Comparison of ENCODE assay signal across 24 mouse cellular contexts in the genomic region with DNA sequence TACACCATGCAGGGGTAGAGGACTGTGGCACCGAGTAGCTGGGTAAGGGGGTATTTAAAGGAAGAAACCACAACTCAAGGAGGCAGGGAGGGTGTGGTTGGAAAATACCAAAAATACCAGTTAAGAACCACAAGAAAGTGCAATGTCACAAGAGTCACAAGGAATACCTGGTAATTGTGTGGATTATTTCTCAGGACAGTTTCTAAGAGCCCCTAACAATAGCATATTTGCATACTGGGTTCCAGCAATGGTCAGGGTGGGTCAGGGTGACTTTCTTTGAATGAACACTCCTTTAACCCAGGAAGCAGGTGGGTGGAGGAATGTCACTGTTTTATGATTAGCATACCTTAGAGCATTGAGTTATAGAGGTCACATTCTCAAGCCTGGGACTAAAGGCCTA.
DNase-seq lines count a peak whose midpoint lies in the region; TF ChIP-seq lines count a peak whose summit lies in the region.
"Had no signal": no experiment of that assay in that cellular context is flagged by ENCODE, and none has a peak within 500 bp of the region (broad histone marks: within the 10 kb centered on the region; RNA-seq: fewer than 3 reads in every experiment).

No protein-coding gene starts in this region.

- no peak for DNase-seq in ES-E14 (ENCODE audit: low read depth, low spot score)
- peak; percentile 82 for DNase-seq in ZHBTc4 (ENCODE audit: low read depth, low spot score)
- DNase-seq in heart, postnatal 4 days = no peak
- no peak for DNase-seq in kidney, postnatal 10 days
- DNase-seq: adrenal gland, adult 2 months; adrenal gland, postnatal 10 days; adrenal gland, postnatal 25 days; B cell, adult 2 months; cerebellum, adult 11 months; cerebellum, adult 18-20 months; cerebellum, adult 8-10 months; cerebellum, adult 9-11 months; cerebellum, postnatal 14 days; cerebellum, postnatal 36 days; embryo, embryonic 11 days; forebrain, postnatal 0 days had no signal

- no peak for TF ChIP-seq EP300 in ES-Bruce4 (IDR thresholded peaks at IDR 0.05; ENCODE audit: insufficient read depth, low read depth, low read length)

- in situ Hi-C loops in ES-E14 (cut with MboI; ENCODE audit: low sequenced_read_pairs in 2 of 2, unreplicated experiment in 2 of 2) = no loop called here

- H3K4me3 ChIP-seq in ES-Bruce4 (ENCODE audit: low read depth, low read length) = no peak overlapping the region
- no peak overlapping the region for H3K4me3 ChIP-seq in ES-E14 (ENCODE audit: insufficient read depth in 1 of 2, low read depth in 1 of 2, low read length in 2 of 2, poor library complexity in 1 of 2, severe bottlenecking in 1 of 2)
- H3K4me3 ChIP-seq: embryonic facial prominence, embryonic 13.5 days; embryonic facial prominence, embryonic 15.5 days; erythroblast, embryonic 14.5 days; forebrain, embryonic 10.5 days; forebrain, embryonic 13.5 days; forebrain, embryonic 15.5 days had no signal

- H3K27me3 ChIP-seq in ES-Bruce4 (ENCODE audit: control insufficient read depth, insufficient read depth, low read length, poor library complexity, severe bottlenecking) = no peaks in the 10 kb centered on the region
- H3K27me3 ChIP-seq: CH12.LX; embryonic facial prominence, embryonic 13.5 days; embryonic facial prominence, embryonic 15.5 days; forebrain, embryonic 13.5 days; forebrain, embryonic 15.5 days had no signal

- H3K27ac ChIP-seq in ES-Bruce4 (ENCODE audit: insufficient read depth, low read length) (peak overlapping the region; percentile 65; the same call in 1 of the 2 replicates), ES-E14 (ENCODE audit: insufficient read depth, low read depth, low read length, poor library complexity, severe bottlenecking) (peak overlapping the region; percentile 82)
- H3K27ac ChIP-seq: embryonic facial prominence, embryonic 13.5 days; embryonic facial prominence, embryonic 15.5 days; forebrain, embryonic 10.5 days; forebrain, embryonic 13.5 days; forebrain, embryonic 15.5 days had no signal

- no peak for TF ChIP-seq POLR2A in ES-Bruce4 (IDR thresholded peaks at IDR 0.05; ENCODE audit: insufficient read depth, low read length)

- H3K4me1 ChIP-seq in ES-Bruce4 (ENCODE audit: control insufficient read depth, insufficient read depth, low read length) (no peaks in the 10 kb centered on the region), ES-E14 (ENCODE audit: control insufficient read depth in 2 of 2, insufficient read depth in 2 of 2, low read length in 2 of 2, poor library complexity in 1 of 2) (peaks cover 0 to 7% of the 10 kb centered on the region in 2 experiments; a peak in 1 of 4 replicates)
- H3K4me1 ChIP-seq: embryonic facial prominence, embryonic 13.5 days; embryonic facial prominence, embryonic 15.5 days; forebrain, embryonic 10.5 days; forebrain, embryonic 13.5 days; forebrain, embryonic 15.5 days had no signal

- TF ChIP-seq CTCF in ES-Bruce4 (IDR thresholded peaks at IDR 0.05; ENCODE audit: low read depth, low read length) = no peak

- no peaks in the 10 kb centered on the region for H3K36me3 ChIP-seq in ES-Bruce4 (ENCODE audit: control insufficient read depth, insufficient read depth, low read length, poor library complexity, severe bottlenecking)
- H3K36me3 ChIP-seq in ES-E14 (ENCODE audit: control insufficient read depth, insufficient read depth, low read length, poor library complexity, severe bottlenecking) = no peaks in the 10 kb centered on the region
- H3K36me3 ChIP-seq: embryonic facial prominence, embryonic 13.5 days; embryonic facial prominence, embryonic 15.5 days; forebrain, embryonic 10.5 days; forebrain, embryonic 15.5 days had no signal

- H3K9me3 ChIP-seq in ES-Bruce4 (replicated peaks; ENCODE audit: control insufficient read depth, insufficient read depth, low read length, poor library complexity, severe bottlenecking) (peaks cover 13% of the 10 kb centered on the region), ES-E14 (ENCODE audit: control insufficient read depth, insufficient read depth, low read depth, low read length) (no peaks in the 10 kb centered on the region)
- H3K9me3 ChIP-seq: embryonic facial prominence, embryonic 13.5 days; embryonic facial prominence, embryonic 15.5 days; forebrain, embryonic 10.5 days; forebrain, embryonic 13.5 days; forebrain, embryonic 15.5 days had no signal

- H3K9ac ChIP-seq in ES-Bruce4 (ENCODE audit: low read depth, poor library complexity, severe bottlenecking) (no peak overlapping the region), ES-E14 (ENCODE audit: insufficient read depth, low read depth, low read length, poor library complexity, severe bottlenecking) (no peak overlapping the region)
- H3K9ac ChIP-seq: embryonic facial prominence, embryonic 13.5 days; embryonic facial prominence, embryonic 15.5 days; forebrain, embryonic 13.5 days; forebrain, embryonic 15.5 days; forebrain, postnatal 0 days had no signal

TF ChIP-seq in ES-E14, 5 proteins besides CTCF, POLR2A, EP300 and RAD21:
- TF ChIP-seq MAFK (IDR thresholded peaks at IDR 0.05; ENCODE audit: insufficient read depth, low read depth, low read length) = 0 out of 2 replicates have a peak, but pooled peaks have one; percentile 29
- TF ChIP-seq CHD2 (IDR thresholded peaks at IDR 0.05; ENCODE audit: low read depth, low read length) = no peak
